Mouse (Mus musculus) adrenal gland, postnatal 14 days (tissue): ENCODE results near the gene Bhmt. TPM values are rescaled to one million over a fixed set of nuclear protein-coding genes. Genes with fewer than 3 reads are reported as not detected.
"Not testable (repeated sequence)": the region's sequence is repeated elsewhere in the genome, so short reads cannot be mapped to it uniquely, and the experiment has no call there.

Source experiments
- DNase-seq: peaks from one replicate; pipeline ENCODE4 v3.0.0; 2021; ENCODE audit warnings: mixed read lengths
- total RNA-seq: library from RNA; stranded (reverse); gene quantifications from 2 replicates; pipeline ENCODE4 v1.2.3, GENCODE M21; 2021

The Bhmt gene
- total RNA-seq, 1 experiment from 2014 or later: 183 TPM

- DNase-seq: no peak
Observed at GRCm38 (mm10) chr13:93608476-93608875, 29.3 kb downstream of the Bhmt start.

- DNase-seq: no peak
Observed at GRCm38 (mm10) chr13:93607701-93608100, 30.1 kb downstream of the Bhmt start.

- DNase-seq: peak; percentile 59
Observed at GRCm38 (mm10) chr13:93606868-93607578, 30.7 kb downstream of the Bhmt start.

GRCm38 (mm10) chr13:93604698-93605097 is 33.1 kb downstream of the Bhmt start:
- DNase-seq: no peak

GRCm38 (mm10) chr13:93601527-93601926 is 36.2 kb downstream of the Bhmt start:
- DNase-seq: no peak

- no peak for DNase-seq
Observed at GRCm38 (mm10) chr13:93593040-93593699, 44.6 kb downstream of the Bhmt start.

GRCm38 (mm10) chr13:93582526-93582925 is 55.2 kb downstream of the Bhmt start:
- not testable (repeated sequence) for DNase-seq

GRCm38 (mm10) chr13:93580431-93580830 is 57.3 kb downstream of the Bhmt start:
- DNase-seq: no peak

GRCm38 (mm10) chr13:93569676-93570075 is 68.1 kb downstream of the Bhmt start:
- DNase-seq: no peak

Other genes starting within 250 kb of the Bhmt start
- gene Jmy, start 138.2 kb downstream of the Bhmt start, total RNA-seq: 39.6 TPM in 2 replicates
- 0.90 and 18.5 TPM in 2 replicates for gene Bhmt2, start 36.3 kb upstream of the Bhmt start, total RNA-seq
- 1.1 and 29.6 TPM in 2 replicates for gene Dmgdh, start 36.5 kb upstream of the Bhmt start, total RNA-seq
- 32.8 and 36.1 TPM in 2 replicates for gene Arsb, start 133.7 kb upstream of the Bhmt start, total RNA-seq